Mouse (Mus musculus): ENCODE data around the gene Dnah7a.

GRCm38 (mm10) chr1:53728489-53729225 is 22.1 kb upstream of the Dnah7a start:
- TF ChIP-seq ZC3H11A (IDR thresholded peaks at IDR 0.05; ENCODE audit: borderline replicate concordance, low read depth, low read length) (no peak), HCFC1 (IDR thresholded peaks at IDR 0.05; ENCODE audit: borderline replicate concordance, insufficient read depth, low read length) (no peak), ZNF384 (IDR thresholded peaks at IDR 0.05; ENCODE audit: low read depth, low read length) (no peak)
